Mouse (Mus musculus) cerebellum, adult (tissue): ENCODE measurements around the gene Sval2.

Experiments used
- ATAC-seq: cut with Nextera tagmentation; 2 replicates; pipeline ENCODE4 v1.9.2; 2017; ENCODE audit warnings: mild to moderate bottlenecking, moderate library complexity, mixed read lengths; ENCODE audit not compliant: insufficient number of reproducible peaks, low FRiP score, low TSS enrichment

Gene Sval2

DNA sequence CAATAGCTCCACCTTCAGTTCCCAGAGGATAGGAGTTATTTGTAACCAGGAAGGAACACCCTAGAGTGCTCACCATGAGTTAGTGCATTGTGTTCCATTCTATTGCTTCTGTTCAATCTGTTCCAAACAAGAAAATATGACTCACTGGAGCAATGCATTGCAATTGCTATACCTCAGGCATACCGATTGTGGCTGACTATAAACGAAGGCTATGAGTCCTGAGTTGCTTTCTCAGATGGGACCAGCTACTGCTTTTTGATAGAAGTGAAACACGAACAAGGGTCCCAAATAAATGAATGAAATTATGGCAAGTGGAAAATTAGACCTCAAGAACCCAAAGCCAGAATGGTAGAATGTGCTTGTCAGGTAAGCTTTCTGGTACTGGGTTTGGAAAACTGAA is at the start of gene Sval2:
Sval2 (plus strand) TSS at position 301 of the 400 bp plus-strand sequence.
- ATAC-seq: no peak

GRCm38 (mm10) chr6:41824086-41824485 is 28.7 kb upstream of the Sval2 start:
- ATAC-seq: no peak

DNA sequence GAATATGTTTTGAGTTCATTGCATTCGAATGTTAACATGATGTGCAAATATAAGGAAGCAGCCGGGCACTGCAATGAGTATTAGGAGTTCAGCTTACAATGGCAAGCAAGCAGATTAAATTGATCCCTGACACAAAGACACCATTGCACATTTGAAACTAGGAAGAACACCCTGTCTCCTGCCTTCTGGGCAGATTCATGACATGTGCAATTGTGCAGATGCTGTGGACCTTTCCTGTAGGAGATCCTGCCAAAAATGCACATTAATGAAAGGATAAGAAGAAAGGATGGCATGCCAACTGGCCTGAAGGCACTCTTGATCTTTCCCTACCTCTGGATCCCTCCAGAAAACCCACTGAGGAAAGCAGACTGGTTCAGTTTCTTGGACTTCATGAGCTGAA is 23.3 kb upstream of the Sval2 start:
- ATAC-seq: no peak

- no peak for ATAC-seq
These were observed 5.6 kb upstream of the Sval2 start, which contains the start of gene Pip for GRCm38 (mm10) chr6:41847235-41847634. TSS of gene Pip (plus strand) at chr6:41847535.

- ATAC-seq: no peak
These were observed 11.2 kb downstream of the Sval2 start for GRCm38 (mm10) chr6:41864038-41864437.

DNA sequence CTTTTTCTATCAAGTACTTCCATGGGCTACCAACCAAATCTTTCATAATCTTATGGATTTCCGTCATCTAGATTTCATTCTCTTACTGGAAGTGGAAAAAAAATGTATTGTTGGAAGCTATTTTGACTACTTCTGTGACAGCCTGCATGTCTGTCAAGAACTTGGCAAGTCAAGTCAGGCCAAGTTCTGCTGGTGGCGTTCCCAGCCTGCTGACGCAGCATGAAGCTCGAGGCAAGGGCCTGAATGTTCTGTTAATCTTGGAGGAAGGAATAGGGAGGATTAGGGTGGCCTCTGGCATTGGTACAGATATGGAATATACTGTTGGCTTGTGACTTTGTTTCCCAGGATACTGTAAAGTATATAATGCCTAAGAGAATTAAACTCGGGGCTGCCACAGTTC is 58.8 kb downstream of the Sval2 start:
- ATAC-seq: no peak
